Mouse (Mus musculus) ES-Bruce4 (cell line): Measurements from ENCODE around the gene Col18a1. TPM values are rescaled to one million over a fixed set of nuclear protein-coding genes. Genes with fewer than 3 reads are reported as not detected.

ENCODE experiments used
- H3K27ac ChIP-seq: 2 replicates; pipeline ENCODE4 v1.5.1; 2012; ENCODE audit warnings: low read length, inconsistent platforms; ENCODE audit not compliant: insufficient read depth
- H3K27me3 ChIP-seq: 2 replicates; pipeline ENCODE4 v1.6.1; 2012; ENCODE audit warnings: mild to moderate bottlenecking, low read length, inconsistent platforms; ENCODE audit not compliant: control insufficient read depth, poor library complexity, insufficient read depth, severe bottlenecking
- H3K36me3 ChIP-seq: 2 replicates; pipeline ENCODE4 v1.6.1; 2012; ENCODE audit warnings: inconsistent platforms, mild to moderate bottlenecking, low read length, moderate library complexity; ENCODE audit not compliant: control insufficient read depth, poor library complexity, insufficient read depth, severe bottlenecking
- H3K4me1 ChIP-seq: one replicate; pipeline ENCODE4 v1.8.1; 2011; ENCODE audit warnings: low read length; ENCODE audit not compliant: control insufficient read depth, insufficient read depth
- H3K4me3 ChIP-seq: 2 replicates; pipeline ENCODE4 v1.5.1; 2011; ENCODE audit warnings: low read depth, mild to moderate bottlenecking, low read length
- H3K9ac ChIP-seq: 2 replicates; pipeline ENCODE4 v1.6.1; 2012; ENCODE audit warnings: low read depth, mild to moderate bottlenecking, inconsistent platforms; ENCODE audit not compliant: poor library complexity, severe bottlenecking
- H3K9me3 ChIP-seq: replicated peaks from 2 replicates; pipeline ENCODE4 v1.6.1; 2012; ENCODE audit warnings: mild to moderate bottlenecking, low read length, inconsistent platforms; ENCODE audit not compliant: control insufficient read depth, poor library complexity, insufficient read depth, severe bottlenecking
- CTCF ChIP-seq: IDR thresholded peaks from one replicate; pipeline ENCODE4 v1.8.1; 2011; ENCODE audit warnings: low read depth, low read length
- EP300 ChIP-seq: IDR thresholded peaks from 2 replicates; pipeline ENCODE4 v1.6.1; 2011; ENCODE audit warnings: low read depth, low read length; ENCODE audit not compliant: insufficient read depth
- POLR2A ChIP-seq: IDR thresholded peaks from one replicate; pipeline ENCODE4 v1.8.1; 2011; ENCODE audit warnings: low read length; ENCODE audit not compliant: insufficient read depth
- polyA plus RNA-seq: library from polyadenylated mRNA; stranded (reverse); fragments of >200 nt; gene quantifications from 2 replicates; pipeline ENCODE4 v1.2.4, GENCODE M21; 2011; ENCODE audit warnings: low read depth; ENCODE audit not compliant: missing spikeins, insufficient read depth, insufficient read length

Gene Col18a1
- polyA plus RNA-seq, 1 experiment, result 273 TPM

GRCm38 (mm10) chr10:77121287-77122022 is 44.9 kb downstream of the Col18a1 start:
- no peak overlapping the region for H3K4me3 ChIP-seq

GRCm38 (mm10) chr10:77120501-77120900 is 45.8 kb downstream of the Col18a1 start:
- Histone ChIP-seq H3K36me3 (no peaks in the 10 kb centered on the region), H3K9me3 (no peaks in the 10 kb centered on the region), H3K27me3 (no peaks in the 10 kb centered on the region), H3K9ac (no peak overlapping the region), H3K4me3 (no peak overlapping the region), H3K4me1 (peaks cover 9% of the 10 kb centered on the region), H3K27ac (no peak overlapping the region)
- TF ChIP-seq EP300 (no peak), CTCF (peak; percentile 73)

More at GRCm38 (mm10) chr10:77121287-77122022, 44.9 kb downstream of the Col18a1 start:
- H3K27me3 ChIP-seq, result no peaks in the 10 kb centered on the region
- H3K4me1 ChIP-seq, result peaks cover 9% of the 10 kb centered on the region
- no peaks in the 10 kb centered on the region for H3K36me3 ChIP-seq
- TF ChIP-seq CTCF (no peak), POLR2A (no peak), EP300 (no peak)
- H3K27ac ChIP-seq, result no peak overlapping the region
- H3K9ac ChIP-seq, result no peak overlapping the region
- no peaks in the 10 kb centered on the region for H3K9me3 ChIP-seq

GRCm38 (mm10) chr10:77119437-77119836 is 46.9 kb downstream of the Col18a1 start:
- Histone ChIP-seq H3K4me3 (no peak overlapping the region), H3K36me3 (no peaks in the 10 kb centered on the region)
- no peak for TF ChIP-seq EP300
- no peak for TF ChIP-seq CTCF
- TF ChIP-seq POLR2A, result no peak

GRCm38 (mm10) chr10:77118361-77118760 is 48.0 kb downstream of the Col18a1 start:
- no peaks in the 10 kb centered on the region for H3K27me3 ChIP-seq
- 0 out of 2 replicates have a peak, but pooled peaks cover under 1% of the 10 kb centered on the region for H3K36me3 ChIP-seq
- peaks cover 4% of the 10 kb centered on the region for H3K4me1 ChIP-seq
- no peak overlapping the region for H3K4me3 ChIP-seq
- H3K9me3 ChIP-seq, result no peaks in the 10 kb centered on the region
- TF ChIP-seq POLR2A, result no peak
- TF ChIP-seq CTCF, result no peak
- 0 out of 2 replicates have a peak, but pooled peaks have one; percentile 2 for TF ChIP-seq EP300
- no peak overlapping the region for H3K27ac ChIP-seq
- no peak overlapping the region for H3K9ac ChIP-seq

More at GRCm38 (mm10) chr10:77119437-77119836, 46.9 kb downstream of the Col18a1 start:
- Histone ChIP-seq H3K27ac (no peak overlapping the region), H3K9ac (no peak overlapping the region), H3K4me1 (peaks cover 5% of the 10 kb centered on the region), H3K27me3 (no peaks in the 10 kb centered on the region), H3K9me3 (no peaks in the 10 kb centered on the region)

- no peaks in the 10 kb centered on the region for H3K9me3 ChIP-seq
- H3K4me1 ChIP-seq, result peaks cover 2% of the 10 kb centered on the region
- H3K27ac ChIP-seq, result no peak overlapping the region
These were observed 49.6 kb downstream of the Col18a1 start for GRCm38 (mm10) chr10:77116537-77117455.

More at GRCm38 (mm10) chr10:77116537-77117455, 49.6 kb downstream of the Col18a1 start:
- peaks cover 9% of the 10 kb centered on the region for H3K36me3 ChIP-seq
- no peak for TF ChIP-seq EP300
- no peak for TF ChIP-seq POLR2A
- TF ChIP-seq CTCF, result no peak
- no peak overlapping the region for H3K4me3 ChIP-seq
- no peak overlapping the region for H3K9ac ChIP-seq
- H3K27me3 ChIP-seq, result no peaks in the 10 kb centered on the region
